Mouse (Mus musculus): ENCODE measurements around the gene Egf. TPM values are rescaled to one million over a fixed set of nuclear protein-coding genes. Genes with fewer than 3 reads are reported as not detected.

Gene Egf
- polyA plus RNA-seq, 1 experiment: 1.2 TPM

DNA sequence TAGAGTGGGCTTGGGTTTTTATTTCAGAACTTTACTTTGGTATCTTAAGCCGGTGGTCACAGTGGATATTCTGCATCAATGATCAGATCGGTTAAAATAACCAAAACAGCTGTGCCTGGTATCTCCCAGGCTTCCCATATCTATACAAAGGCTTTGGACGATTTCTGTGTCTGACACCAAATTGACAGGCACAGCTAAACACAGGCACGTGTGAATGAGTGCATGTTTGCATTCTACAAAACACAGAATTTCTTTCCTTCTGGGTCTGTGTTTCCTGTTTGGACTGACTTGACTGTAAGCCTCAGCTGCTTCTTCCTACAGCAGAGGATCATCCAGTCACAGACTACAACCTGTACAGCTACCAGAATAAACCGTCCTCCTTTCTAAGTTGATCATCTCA is 115.4 kb downstream of the Egf start:
- Histone ChIP-seq H3K9me3 (replicated peaks; ENCODE audit: control insufficient read depth, insufficient read depth, low read length, poor library complexity, severe bottlenecking) (no peaks in the 10 kb centered on the region), H3K9ac (ENCODE audit: low read depth, poor library complexity, severe bottlenecking) (no peak overlapping the region), H3K36me3 (ENCODE audit: control insufficient read depth, insufficient read depth, low read length, poor library complexity, severe bottlenecking) (peaks cover 17% of the 10 kb centered on the region), H3K4me1 (ENCODE audit: control insufficient read depth, insufficient read depth, low read length) (no peaks in the 10 kb centered on the region), H3K27me3 (ENCODE audit: control insufficient read depth, insufficient read depth, low read length, poor library complexity, severe bottlenecking) (no peaks in the 10 kb centered on the region), H3K4me3 (ENCODE audit: low read depth, low read length) (no peak overlapping the region), H3K27ac (ENCODE audit: insufficient read depth, low read length) (no peak overlapping the region)
- TF ChIP-seq POLR2A (IDR thresholded peaks at IDR 0.05; ENCODE audit: insufficient read depth, low read length) (no peak), EP300 (IDR thresholded peaks at IDR 0.05; ENCODE audit: insufficient read depth, low read depth, low read length) (no peak), CTCF (IDR thresholded peaks at IDR 0.05; ENCODE audit: low read depth, low read length) (no peak)

- H3K36me3 ChIP-seq (ENCODE audit: control insufficient read depth, insufficient read depth, low read length, poor library complexity, severe bottlenecking): peaks cover 36% of the 10 kb centered on the region
- TF ChIP-seq POLR2A (IDR thresholded peaks at IDR 0.05; ENCODE audit: insufficient read depth, low read length) (no peak), EP300 (IDR thresholded peaks at IDR 0.05; ENCODE audit: insufficient read depth, low read depth, low read length) (no peak), CTCF (IDR thresholded peaks at IDR 0.05; ENCODE audit: low read depth, low read length) (no peak)
- no peak overlapping the region for H3K4me3 ChIP-seq (ENCODE audit: low read depth, low read length)
- no peak overlapping the region for H3K27ac ChIP-seq (ENCODE audit: insufficient read depth, low read length)
- H3K9ac ChIP-seq (ENCODE audit: low read depth, poor library complexity, severe bottlenecking): no peak overlapping the region
- no peaks in the 10 kb centered on the region for H3K4me1 ChIP-seq (ENCODE audit: control insufficient read depth, insufficient read depth, low read length)
- H3K9me3 ChIP-seq (replicated peaks; ENCODE audit: control insufficient read depth, insufficient read depth, low read length, poor library complexity, severe bottlenecking): no peaks in the 10 kb centered on the region
- no peaks in the 10 kb centered on the region for H3K27me3 ChIP-seq (ENCODE audit: control insufficient read depth, insufficient read depth, low read length, poor library complexity, severe bottlenecking)
Measured at GRCm38 (mm10) chr3:129637446-129637845, 117.7 kb downstream of the Egf start.

- peaks cover 64% of the 10 kb centered on the region for H3K36me3 ChIP-seq (ENCODE audit: control insufficient read depth, insufficient read depth, low read length, poor library complexity, severe bottlenecking)
- H3K9ac ChIP-seq (ENCODE audit: low read depth, poor library complexity, severe bottlenecking): no peak overlapping the region
- no peak overlapping the region for H3K27ac ChIP-seq (ENCODE audit: insufficient read depth, low read length)
- no peak for TF ChIP-seq EP300 (IDR thresholded peaks at IDR 0.05; ENCODE audit: insufficient read depth, low read depth, low read length)
- TF ChIP-seq POLR2A (IDR thresholded peaks at IDR 0.05; ENCODE audit: insufficient read depth, low read length): no peak
- TF ChIP-seq CTCF (IDR thresholded peaks at IDR 0.05; ENCODE audit: low read depth, low read length): peak; percentile 2
- no peaks in the 10 kb centered on the region for H3K27me3 ChIP-seq (ENCODE audit: control insufficient read depth, insufficient read depth, low read length, poor library complexity, severe bottlenecking)
- H3K4me1 ChIP-seq (ENCODE audit: control insufficient read depth, insufficient read depth, low read length): no peaks in the 10 kb centered on the region
- H3K9me3 ChIP-seq (replicated peaks; ENCODE audit: control insufficient read depth, insufficient read depth, low read length, poor library complexity, severe bottlenecking): no peaks in the 10 kb centered on the region
- no peak overlapping the region for H3K4me3 ChIP-seq (ENCODE audit: low read depth, low read length)
Measured at GRCm38 (mm10) chr3:129634260-129634901, 120.7 kb downstream of the Egf start.

DNA sequence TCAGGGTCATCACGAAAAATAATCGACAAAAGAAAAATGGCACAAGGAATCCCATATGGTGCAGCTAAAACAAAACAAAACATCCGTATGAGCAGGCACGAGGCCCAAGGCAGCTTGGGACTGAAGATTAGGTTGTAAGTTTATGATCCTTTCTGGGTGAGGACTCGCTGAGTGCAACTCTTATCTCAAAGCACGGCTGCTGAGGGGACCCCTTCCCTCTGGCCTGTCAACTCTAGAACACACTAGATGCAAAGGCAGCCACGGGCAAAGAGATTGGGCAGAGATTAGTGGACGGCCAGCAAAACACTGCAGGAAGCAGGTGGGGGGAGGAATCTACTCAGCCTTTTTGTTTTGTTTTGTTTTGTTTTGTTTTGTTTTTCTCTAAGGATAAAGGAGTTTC is 121.6 kb downstream of the Egf start:
- Histone ChIP-seq H3K27me3 (ENCODE audit: control insufficient read depth, insufficient read depth, low read length, poor library complexity, severe bottlenecking) (no peaks in the 10 kb centered on the region), H3K27ac (ENCODE audit: insufficient read depth, low read length) (no peak overlapping the region), H3K9me3 (replicated peaks; ENCODE audit: control insufficient read depth, insufficient read depth, low read length, poor library complexity, severe bottlenecking) (no peaks in the 10 kb centered on the region), H3K9ac (ENCODE audit: low read depth, poor library complexity, severe bottlenecking) (no peak overlapping the region), H3K4me3 (ENCODE audit: low read depth, low read length) (no peak overlapping the region), H3K36me3 (ENCODE audit: control insufficient read depth, insufficient read depth, low read length, poor library complexity, severe bottlenecking) (peaks cover 72% of the 10 kb centered on the region), H3K4me1 (ENCODE audit: control insufficient read depth, insufficient read depth, low read length) (no peaks in the 10 kb centered on the region)
- TF ChIP-seq POLR2A (IDR thresholded peaks at IDR 0.05; ENCODE audit: insufficient read depth, low read length) (no peak), EP300 (IDR thresholded peaks at IDR 0.05; ENCODE audit: insufficient read depth, low read depth, low read length) (no peak), CTCF (IDR thresholded peaks at IDR 0.05; ENCODE audit: low read depth, low read length) (no peak)

GRCm38 (mm10) chr3:129631857-129632256 is 123.3 kb downstream of the Egf start:
- no peaks in the 10 kb centered on the region for H3K4me1 ChIP-seq (ENCODE audit: control insufficient read depth, insufficient read depth, low read length)
- H3K9me3 ChIP-seq (replicated peaks; ENCODE audit: control insufficient read depth, insufficient read depth, low read length, poor library complexity, severe bottlenecking): no peaks in the 10 kb centered on the region
- H3K27ac ChIP-seq (ENCODE audit: insufficient read depth, low read length): no peak overlapping the region
- peaks cover 79% of the 10 kb centered on the region for H3K36me3 ChIP-seq (ENCODE audit: control insufficient read depth, insufficient read depth, low read length, poor library complexity, severe bottlenecking)
- TF ChIP-seq EP300 (IDR thresholded peaks at IDR 0.05; ENCODE audit: insufficient read depth, low read depth, low read length) (no peak), POLR2A (IDR thresholded peaks at IDR 0.05; ENCODE audit: insufficient read depth, low read length) (no peak), CTCF (IDR thresholded peaks at IDR 0.05; ENCODE audit: low read depth, low read length) (no peak)
- no peaks in the 10 kb centered on the region for H3K27me3 ChIP-seq (ENCODE audit: control insufficient read depth, insufficient read depth, low read length, poor library complexity, severe bottlenecking)
- H3K9ac ChIP-seq (ENCODE audit: low read depth, poor library complexity, severe bottlenecking): no peak overlapping the region
- H3K4me3 ChIP-seq (ENCODE audit: low read depth, low read length): no peak overlapping the region

DNA sequence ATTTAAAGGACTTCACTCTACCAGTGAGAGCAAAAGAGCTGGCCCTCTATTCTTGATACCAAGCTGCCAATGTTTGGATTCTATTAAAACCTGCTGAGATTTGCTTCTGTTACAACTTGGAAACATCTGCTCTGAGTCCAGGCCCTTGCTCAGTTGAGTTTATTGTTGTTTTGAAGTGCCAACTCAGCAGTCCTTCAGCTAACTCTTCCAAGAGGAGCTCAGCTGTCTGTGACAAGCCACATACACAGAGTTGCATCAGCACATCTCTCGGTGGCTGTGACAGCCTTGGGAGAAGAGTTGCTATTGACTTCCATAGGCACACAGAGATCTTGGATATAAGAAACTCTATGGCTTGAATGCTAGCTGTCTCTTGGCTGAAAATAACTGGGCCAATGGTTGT is 124.1 kb downstream of the Egf start:
- Histone ChIP-seq H3K9ac (ENCODE audit: low read depth, poor library complexity, severe bottlenecking) (no peak overlapping the region), H3K9me3 (replicated peaks; ENCODE audit: control insufficient read depth, insufficient read depth, low read length, poor library complexity, severe bottlenecking) (no peaks in the 10 kb centered on the region), H3K4me3 (ENCODE audit: low read depth, low read length) (no peak overlapping the region), H3K36me3 (ENCODE audit: control insufficient read depth, insufficient read depth, low read length, poor library complexity, severe bottlenecking) (peaks cover 71% of the 10 kb centered on the region), H3K27ac (ENCODE audit: insufficient read depth, low read length) (no peak overlapping the region), H3K27me3 (ENCODE audit: control insufficient read depth, insufficient read depth, low read length, poor library complexity, severe bottlenecking) (no peaks in the 10 kb centered on the region), H3K4me1 (ENCODE audit: control insufficient read depth, insufficient read depth, low read length) (no peaks in the 10 kb centered on the region)
- TF ChIP-seq POLR2A (IDR thresholded peaks at IDR 0.05; ENCODE audit: insufficient read depth, low read length): no peak
- no peak for TF ChIP-seq EP300 (IDR thresholded peaks at IDR 0.05; ENCODE audit: insufficient read depth, low read depth, low read length)
- TF ChIP-seq CTCF (IDR thresholded peaks at IDR 0.05; ENCODE audit: low read depth, low read length): no peak

Other genes with a start within 250 kb of the Egf start
- 124 TPM in 2 replicates for gene Elovl6, start 223.0 kb downstream of the Egf start, polyA plus RNA-seq (2011; ENCODE audit: insufficient read depth, insufficient read length, low read depth, missing spikeins)
- gene Lrit3, start 48.7 kb upstream of the Egf start, polyA plus RNA-seq (2011; ENCODE audit: insufficient read depth, insufficient read length, low read depth, missing spikeins): not detected in 2 replicates
- gene Rrh, start 67.3 kb upstream of the Egf start, polyA plus RNA-seq (2011; ENCODE audit: insufficient read depth, insufficient read length, low read depth, missing spikeins): 0.31 and 0.59 TPM in 2 replicates
- 201 and 210 TPM in 2 replicates for gene Gar1, start 76.1 kb upstream of the Egf start, polyA plus RNA-seq (2011; ENCODE audit: insufficient read depth, insufficient read length, low read depth, missing spikeins)
- not detected in 2 replicates for gene Cfi, start 80.6 kb upstream of the Egf start, polyA plus RNA-seq (2011; ENCODE audit: insufficient read depth, insufficient read length, low read depth, missing spikeins)
- 15.5 and 17.6 TPM in 2 replicates for gene Pla2g12a, start 123.3 kb upstream of the Egf start, polyA plus RNA-seq (2011; ENCODE audit: insufficient read depth, insufficient read length, low read depth, missing spikeins)
- 18.6 and 19.1 TPM in 2 replicates for gene Casp6, start 146.1 kb upstream of the Egf start, polyA plus RNA-seq (2011; ENCODE audit: insufficient read depth, insufficient read length, low read depth, missing spikeins)
- 1.3 and 1.4 TPM in 2 replicates for gene Mcub, start 214.9 kb upstream of the Egf start, polyA plus RNA-seq (2011; ENCODE audit: insufficient read depth, insufficient read length, low read depth, missing spikeins)